Mouse (Mus musculus) hindbrain, embryonic 12.5 days (tissue): ENCODE measurements at regions not wholly inside any gene's neighbourhood (a gene's known extent, or its start where the extent isn't known, plus 50 kb on each side); places are given as distances from the start of the nearest gene placed in this dataset.

ENCODE experiments used
- ATAC-seq: fragments of 200-750 bp; cut with Nextera tagmentation; 2 replicates; pipeline ENCODE4 v1.8.0; 2017; ENCODE audit warnings: moderate TSS enrichment; ENCODE audit not compliant: low FRiP score
- H3K27ac ChIP-seq: fragments of 300-500 bp; sonication (generic); 2 replicates; pipeline ENCODE4 v1.5.1; 2016; ENCODE audit warnings: mild to moderate bottlenecking
- H3K27me3 ChIP-seq: fragments of 300-500 bp; sonication (generic); 2 replicates; pipeline ENCODE4 v1.6.1; 2016; ENCODE audit warnings: mild to moderate bottlenecking
- H3K36me3 ChIP-seq: fragments of 300-500 bp; sonication (generic); 2 replicates; pipeline ENCODE4 v1.6.1; 2016; ENCODE audit warnings: mild to moderate bottlenecking
- H3K4me1 ChIP-seq: fragments of 300-500 bp; sonication (generic); 2 replicates; pipeline ENCODE4 v1.6.1; 2016
- H3K4me2 ChIP-seq: fragments of 300-500 bp; sonication (generic); replicated peaks from 2 replicates; pipeline ENCODE4 v1.6.1; 2016; ENCODE audit warnings: mild to moderate bottlenecking
- H3K4me3 ChIP-seq: fragments of 300-500 bp; sonication (generic); 2 replicates; pipeline ENCODE4 v1.5.1; 2016; ENCODE audit warnings: mild to moderate bottlenecking
- H3K9ac ChIP-seq: fragments of 300-500 bp; sonication (generic); 2 replicates; pipeline ENCODE4 v1.6.1; 2016; ENCODE audit warnings: mild to moderate bottlenecking, moderate library complexity
- H3K9me3 ChIP-seq: fragments of 300-500 bp; sonication (generic); replicated peaks from 2 replicates; pipeline ENCODE4 v1.6.1; 2016; ENCODE audit warnings: mild to moderate bottlenecking
- WGBS: fragments of 180-500 bp; shearing (Covaris S2); methylation state at CpG from one replicate; pipeline ENCODE4 v1.1.7; 2016; 5-methylcytosine and 5-hydroxymethylcytosine counted together

DNA sequence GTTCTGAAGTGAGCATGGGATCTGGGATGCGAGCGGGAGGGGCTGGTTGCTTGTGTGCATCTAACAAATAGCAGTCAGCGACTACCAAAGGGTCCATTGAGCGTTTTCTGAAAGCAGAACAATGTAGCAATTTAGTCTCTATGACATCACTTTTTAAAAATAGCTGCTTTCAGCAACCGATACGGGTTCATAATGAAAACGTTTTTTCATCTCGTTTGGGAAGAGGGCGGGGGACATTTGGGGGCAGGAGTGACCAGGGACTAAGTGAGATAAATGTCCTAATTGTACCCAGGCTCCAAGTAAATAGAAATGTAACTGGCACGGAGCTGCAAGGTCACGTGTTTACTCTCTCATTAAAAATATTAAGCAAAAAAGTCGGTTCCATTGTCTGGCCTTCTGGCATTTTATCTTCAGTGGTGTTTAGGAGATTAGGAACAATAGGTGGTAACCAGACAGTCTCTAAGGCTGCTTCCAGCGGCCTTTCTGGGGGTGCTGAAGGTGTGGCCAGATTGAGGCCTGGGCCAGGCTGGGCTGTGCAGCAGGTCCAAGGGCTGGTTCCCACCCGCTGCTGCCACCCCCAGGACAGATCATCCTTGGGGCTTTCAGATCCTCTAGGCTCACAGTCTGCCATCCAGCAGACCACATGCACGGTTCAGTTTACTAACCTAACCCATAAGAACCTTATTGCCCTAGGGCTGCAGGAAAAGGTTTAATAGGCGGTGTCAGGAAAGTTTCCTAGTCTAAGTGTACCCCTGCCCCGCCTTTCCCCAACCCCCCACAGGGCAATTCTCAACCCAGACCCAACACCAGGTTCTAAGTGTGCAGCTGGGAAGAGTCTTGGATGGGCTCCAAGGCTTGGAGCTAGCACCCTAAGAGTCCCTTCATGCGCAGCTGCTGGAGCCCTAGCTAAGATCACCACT is 1126.5 kb upstream of the Gulo start:
- H3K27ac ChIP-seq, result peak overlapping the region; percentile 76
- no peak overlapping the region; the same call in 1 of the 2 replicates for H3K4me2 ChIP-seq
- 30% methylated on average over 18 of the region's 18 CpGs for WGBS
- no peaks in the 10 kb centered on the region for H3K9me3 ChIP-seq
- peaks cover 14% of the 10 kb centered on the region for H3K4me1 ChIP-seq
- H3K4me3 ChIP-seq, result no peak overlapping the region
- H3K36me3 ChIP-seq, result no peaks in the 10 kb centered on the region
- no peaks in the 10 kb centered on the region for H3K27me3 ChIP-seq
- no peak overlapping the region for H3K9ac ChIP-seq
- ATAC-seq, result peak; percentile 89

DNA sequence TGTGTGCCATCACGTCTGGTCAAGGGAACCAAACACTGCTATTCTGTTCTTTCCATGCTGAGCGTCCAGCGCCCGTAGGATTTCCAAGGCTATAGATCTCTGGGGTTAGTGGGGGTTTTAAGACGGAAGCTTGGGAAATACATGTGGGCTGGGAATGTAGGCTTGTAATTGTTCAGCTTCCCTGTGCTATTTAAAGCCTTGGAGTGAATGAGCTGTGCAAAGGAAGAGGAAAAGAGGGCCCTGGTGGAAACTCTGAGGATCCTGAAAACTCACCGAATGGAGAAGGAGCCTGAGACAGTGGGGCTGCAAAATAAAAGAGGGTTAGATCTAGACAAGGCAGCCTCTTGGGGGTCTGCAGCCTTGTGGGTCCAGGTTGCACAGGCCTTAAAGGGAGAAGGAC is 1124.2 kb upstream of the Gulo start:
- no peak overlapping the region for H3K4me2 ChIP-seq
- ATAC-seq, result no peak
- 74% methylated on average over 6 of the region's 6 CpGs for WGBS
- no peak overlapping the region for H3K4me3 ChIP-seq
- H3K9me3 ChIP-seq, result no peaks in the 10 kb centered on the region
- H3K27me3 ChIP-seq, result no peaks in the 10 kb centered on the region
- no peaks in the 10 kb centered on the region for H3K36me3 ChIP-seq
- H3K4me1 ChIP-seq, result peaks cover 11% of the 10 kb centered on the region
- no peak overlapping the region for H3K9ac ChIP-seq
- no peak overlapping the region for H3K27ac ChIP-seq

DNA sequence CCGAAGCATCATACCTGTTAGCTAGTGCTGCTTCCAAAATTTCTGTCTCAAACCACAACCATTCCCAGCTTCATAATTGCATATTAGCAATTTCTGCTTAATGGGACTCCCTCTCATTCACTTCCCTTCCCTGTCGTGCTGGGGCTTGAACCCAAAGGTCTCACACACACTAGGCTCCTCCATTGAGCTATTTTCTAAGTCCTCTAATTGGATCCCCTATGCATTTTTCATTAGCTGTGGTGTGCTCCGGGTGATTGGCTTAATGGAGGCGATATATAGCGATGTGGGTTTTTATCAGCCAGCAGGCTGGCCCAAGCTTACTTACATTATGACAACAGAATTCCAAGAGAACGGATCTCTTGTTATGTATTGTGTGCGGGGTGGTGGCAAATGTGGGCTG is 1118.1 kb upstream of the Gulo start:
- no peaks in the 10 kb centered on the region for H3K9me3 ChIP-seq
- no peak overlapping the region for H3K9ac ChIP-seq
- no peak overlapping the region for H3K4me2 ChIP-seq
- H3K27me3 ChIP-seq, result no peaks in the 10 kb centered on the region
- peaks cover 9% of the 10 kb centered on the region for H3K4me1 ChIP-seq
- no peak overlapping the region for H3K27ac ChIP-seq
- no peak for ATAC-seq
- 70% methylated on average over 7 of the region's 7 CpGs for WGBS
- H3K36me3 ChIP-seq, result no peaks in the 10 kb centered on the region
- H3K4me3 ChIP-seq, result no peak overlapping the region

DNA sequence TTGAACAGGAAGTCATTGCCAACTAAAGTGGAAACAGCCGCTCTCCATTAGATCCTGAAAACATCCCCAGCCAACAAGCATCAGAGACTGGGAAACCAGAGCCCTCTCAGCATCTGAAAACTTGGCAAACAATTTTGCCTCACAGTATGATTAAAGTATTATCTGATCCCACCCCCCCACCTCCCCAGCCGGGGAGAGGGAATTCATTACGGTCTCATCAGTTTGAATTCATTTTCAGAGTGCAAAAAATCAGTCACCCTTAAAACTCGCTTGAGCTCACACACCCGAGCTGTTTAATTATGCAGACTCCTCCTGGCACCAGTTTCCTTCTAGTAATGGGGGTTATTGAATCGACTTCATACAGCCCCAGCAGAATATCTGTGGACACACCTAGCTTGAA is 1117.2 kb upstream of the Gulo start:
- Histone ChIP-seq H3K9me3 (no peaks in the 10 kb centered on the region), H3K4me3 (no peak overlapping the region), H3K27ac (no peak overlapping the region), H3K9ac (no peak overlapping the region), H3K4me2 (no peak overlapping the region), H3K36me3 (no peaks in the 10 kb centered on the region), H3K4me1 (peaks cover 9% of the 10 kb centered on the region), H3K27me3 (no peaks in the 10 kb centered on the region)
- ATAC-seq, result no peak
- WGBS, result 41% methylated on average over 6 of the region's 6 CpGs

DNA sequence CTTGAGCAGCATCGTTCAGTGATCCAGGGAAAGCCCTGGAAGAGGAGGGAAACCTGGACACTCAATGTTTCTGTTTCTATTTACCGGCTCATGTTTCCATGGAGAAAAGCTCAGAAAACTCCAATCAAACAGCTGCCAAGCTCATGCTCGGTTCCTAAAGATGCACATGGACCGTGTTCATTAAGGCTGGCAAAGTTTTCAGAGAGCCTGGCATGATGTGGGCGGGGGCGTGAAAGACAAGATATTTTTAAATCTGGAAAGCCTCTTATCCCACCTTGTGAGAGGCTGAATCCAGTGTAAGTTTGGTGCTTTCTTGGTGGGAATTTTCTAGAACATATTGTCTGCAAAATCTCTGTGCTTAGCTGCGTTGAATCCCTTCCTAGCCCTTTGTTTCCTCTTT is 1114.3 kb upstream of the Gulo start:
- Histone ChIP-seq H3K36me3 (no peaks in the 10 kb centered on the region), H3K9ac (no peak overlapping the region), H3K4me2 (no peak overlapping the region), H3K27me3 (no peaks in the 10 kb centered on the region), H3K4me1 (peaks cover 9% of the 10 kb centered on the region), H3K4me3 (no peak overlapping the region), H3K27ac (no peak overlapping the region), H3K9me3 (no peaks in the 10 kb centered on the region)
- ATAC-seq, result no peak
- 83% methylated on average over 7 of the region's 7 CpGs for WGBS
